Mouse (Mus musculus) forebrain, embryonic 16.5 days (tissue): ENCODE measurements at regions not wholly inside any gene's neighbourhood (a gene's known extent, or its start where the extent isn't known, plus 50 kb on each side); places are given as distances from the start of the nearest gene placed in this dataset.
A peak's percentile ranks its signal among the peaks of the same experiment; 100 is the strongest.

Experiments
- ATAC-seq: fragments of 200-750 bp; cut with Nextera tagmentation; 2 replicates; pipeline ENCODE4 v1.8.0; 2017; ENCODE audit warnings: mild to moderate bottlenecking, moderate library complexity
- H3K27ac ChIP-seq: fragments of 300-500 bp; sonication (generic); 2 replicates; pipeline ENCODE4 v1.5.1; 2014; ENCODE audit warnings: low read length, control low read depth
- H3K27me3 ChIP-seq: fragments of 300-500 bp; sonication (generic); replicated peaks from 2 replicates; pipeline ENCODE4 v1.6.1; 2014; ENCODE audit warnings: low read length; ENCODE audit not compliant: control insufficient read depth, insufficient read depth
- H3K36me3 ChIP-seq: fragments of 300-500 bp; sonication (generic); 2 replicates; pipeline ENCODE4 v1.6.1; 2014; ENCODE audit not compliant: control insufficient read depth, insufficient read depth
- H3K4me1 ChIP-seq: fragments of 300-500 bp; sonication (generic); replicated peaks from 2 replicates; pipeline ENCODE4 v1.6.1; 2014; ENCODE audit warnings: low read length; ENCODE audit not compliant: control insufficient read depth, insufficient read depth
- H3K4me2 ChIP-seq: fragments of 300-500 bp; sonication (generic); 2 replicates; pipeline ENCODE4 v1.6.1; 2014; ENCODE audit warnings: mild to moderate bottlenecking, low read length, control low read depth
- H3K4me3 ChIP-seq: fragments of 300-500 bp; sonication (generic); replicated peaks from 2 replicates; pipeline ENCODE4 v1.5.1; 2014; ENCODE audit warnings: mild to moderate bottlenecking, low read length, control low read depth
- H3K9ac ChIP-seq: fragments of 300-500 bp; sonication (generic); replicated peaks from 2 replicates; pipeline ENCODE4 v1.6.1; 2014; ENCODE audit warnings: low read depth, low read length, control low read depth
- H3K9me3 ChIP-seq: fragments of 300-500 bp; sonication (generic); 2 replicates; pipeline ENCODE4 v1.6.1; 2016; ENCODE audit warnings: low read length; ENCODE audit not compliant: control insufficient read depth
- WGBS: fragments of 180-500 bp; shearing (Covaris S2); extraction: QIAGEN DNeasy Blood & Tissue Kit; methylation state at CpG from one replicate; pipeline ENCODE4 v1.1.7; 2014; 5-methylcytosine and 5-hydroxymethylcytosine counted together

GRCm38 (mm10) chr2:48609466-48609865, 204.4 kb upstream of the Acvr2a start:
- no peaks in the 10 kb centered on the region for H3K36me3 ChIP-seq
- ATAC-seq, result no peak
- no peaks in the 10 kb centered on the region for H3K4me1 ChIP-seq
- H3K27ac ChIP-seq, result no peak overlapping the region
- 80% methylated on average over 3 of the region's 3 CpGs for WGBS
- H3K4me3 ChIP-seq, result no peak overlapping the region
- H3K9me3 ChIP-seq, result no peaks in the 10 kb centered on the region
- no peaks in the 10 kb centered on the region for H3K27me3 ChIP-seq
- H3K9ac ChIP-seq, result no peak overlapping the region
- H3K4me2 ChIP-seq, result no peak overlapping the region

- 23% methylated on average over 3 of the region's 3 CpGs for WGBS
- ATAC-seq, result no peak
- Histone ChIP-seq H3K9ac (no peak overlapping the region), H3K4me2 (no peak overlapping the region), H3K9me3 (no peaks in the 10 kb centered on the region), H3K4me1 (peaks cover 2% of the 10 kb centered on the region; the same call in 1 of the 2 replicates), H3K27ac (no peak overlapping the region), H3K36me3 (no peaks in the 10 kb centered on the region), H3K27me3 (no peaks in the 10 kb centered on the region), H3K4me3 (no peak overlapping the region)
Observed at GRCm38 (mm10) chr2:48612251-48612650, 201.7 kb upstream of the Acvr2a start.

GRCm38 (mm10) chr2:48617141-48617699, 196.7 kb upstream of the Acvr2a start:
- Histone ChIP-seq H3K36me3 (no peaks in the 10 kb centered on the region), H3K27ac (no peak overlapping the region), H3K4me1 (peaks cover 6% of the 10 kb centered on the region; the same call in 1 of the 2 replicates), H3K4me3 (no peak overlapping the region), H3K9me3 (no peaks in the 10 kb centered on the region), H3K27me3 (no peaks in the 10 kb centered on the region), H3K4me2 (no peak overlapping the region), H3K9ac (no peak overlapping the region)
- 6% methylated on average over 3 of the region's 3 CpGs for WGBS
- no peak for ATAC-seq

- H3K36me3 ChIP-seq, result no peaks in the 10 kb centered on the region
- H3K4me3 ChIP-seq, result no peak overlapping the region
- no peak for ATAC-seq
- H3K9me3 ChIP-seq, result no peaks in the 10 kb centered on the region
- H3K4me1 ChIP-seq, result peaks cover 8% of the 10 kb centered on the region
- no peak overlapping the region for H3K9ac ChIP-seq
- no peak overlapping the region for H3K27ac ChIP-seq
- WGBS, result 61% methylated on average over 5 of the region's 5 CpGs
- no peak overlapping the region for H3K4me2 ChIP-seq
- H3K27me3 ChIP-seq, result no peaks in the 10 kb centered on the region
Observed at GRCm38 (mm10) chr2:48619042-48619441, 194.9 kb upstream of the Acvr2a start.

GRCm38 (mm10) chr2:48620815-48621214, 193.1 kb upstream of the Acvr2a start:
- Histone ChIP-seq H3K27ac (no peak overlapping the region), H3K9ac (no peak overlapping the region), H3K27me3 (no peaks in the 10 kb centered on the region), H3K4me2 (no peak overlapping the region), H3K4me3 (no peak overlapping the region), H3K36me3 (no peaks in the 10 kb centered on the region), H3K9me3 (no peaks in the 10 kb centered on the region), H3K4me1 (peaks cover 13% of the 10 kb centered on the region)
- peak; percentile 18; the same call in 1 of the 2 replicates for ATAC-seq
- 41% methylated on average over 3 of the region's 3 CpGs for WGBS

GRCm38 (mm10) chr2:48622316-48622715, 191.6 kb upstream of the Acvr2a start:
- 65% methylated on average over 1 of the region's 1 CpGs for WGBS
- no peak overlapping the region for H3K27ac ChIP-seq
- no peaks in the 10 kb centered on the region for H3K36me3 ChIP-seq
- H3K4me3 ChIP-seq, result no peak overlapping the region
- H3K9ac ChIP-seq, result no peak overlapping the region
- peaks cover 10% of the 10 kb centered on the region for H3K4me1 ChIP-seq
- ATAC-seq, result no peak
- H3K9me3 ChIP-seq, result no peaks in the 10 kb centered on the region
- H3K4me2 ChIP-seq, result no peak overlapping the region
- no peaks in the 10 kb centered on the region for H3K27me3 ChIP-seq

GRCm38 (mm10) chr2:48624040-48624439, 189.9 kb upstream of the Acvr2a start:
- H3K4me3 ChIP-seq, result no peak overlapping the region
- 0 out of 2 replicates have a peak, but pooled peaks have one; percentile 13 for ATAC-seq
- H3K9ac ChIP-seq, result no peak overlapping the region
- H3K4me1 ChIP-seq, result peaks cover 9% of the 10 kb centered on the region
- H3K4me2 ChIP-seq, result no peak overlapping the region
- H3K27ac ChIP-seq, result no peak overlapping the region
- H3K36me3 ChIP-seq, result no peaks in the 10 kb centered on the region
- no peaks in the 10 kb centered on the region for H3K27me3 ChIP-seq
- H3K9me3 ChIP-seq, result no peaks in the 10 kb centered on the region
- WGBS, result 35% methylated on average over 6 of the region's 6 CpGs

- 63% methylated on average over 2 of the region's 2 CpGs for WGBS
- Histone ChIP-seq H3K4me3 (no peak overlapping the region), H3K4me1 (peaks cover 13% of the 10 kb centered on the region), H3K4me2 (no peak overlapping the region), H3K27ac (no peak overlapping the region), H3K9me3 (no peaks in the 10 kb centered on the region), H3K36me3 (no peaks in the 10 kb centered on the region), H3K9ac (no peak overlapping the region), H3K27me3 (no peaks in the 10 kb centered on the region)
- no peak for ATAC-seq
Observed at GRCm38 (mm10) chr2:48624461-48624860, 189.4 kb upstream of the Acvr2a start.

- ATAC-seq, result peak; percentile 72
- no peak overlapping the region for H3K4me3 ChIP-seq
- WGBS, result 67% methylated on average over 4 of the region's 4 CpGs
Observed at GRCm38 (mm10) chr2:48627011-48627410, 186.9 kb upstream of the Acvr2a start.

More at GRCm38 (mm10) chr2:48627011-48627410, 186.9 kb upstream of the Acvr2a start:
- Histone ChIP-seq H3K4me1 (peaks cover 16% of the 10 kb centered on the region), H3K9ac (no peak overlapping the region), H3K27me3 (no peaks in the 10 kb centered on the region), H3K4me2 (no peak overlapping the region), H3K9me3 (no peaks in the 10 kb centered on the region), H3K36me3 (no peaks in the 10 kb centered on the region), H3K27ac (no peak overlapping the region)
